Mouse (Mus musculus): ENCODE measurements around the gene Serinc5. TPM values are rescaled to one million over a fixed set of nuclear protein-coding genes. Genes with fewer than 3 reads are reported as not detected.

The Serinc5 gene
- total and polyA plus RNA-seq, 3 experiments = 10.3 to 12.4 (median 12.0) TPM

GRCm38 (mm10) chr13:92711821-92712220 lies 100.9 kb downstream of the Serinc5 start:
- intact Hi-C loops (cut with DNase I) = no loop called here
- 98% methylated on average over 1 of the region's 1 CpGs for WGBS

GRCm38 (mm10) chr13:92712619-92713018 lies 101.7 kb downstream of the Serinc5 start:
- intact Hi-C loops (cut with DNase I) = no loop called here
- H3K79me2 ChIP-seq (replicated peaks; ENCODE audit: control insufficient read depth, insufficient read depth, low read length) = no peaks in the 10 kb centered on the region
- no peaks in the 10 kb centered on the region for H3K4me1 ChIP-seq (ENCODE audit: control insufficient read depth, insufficient read depth, low read length)
- 84% methylated on average over 4 of the region's 4 CpGs for WGBS
- no peak for DNase-seq
- H3K9ac ChIP-seq (ENCODE audit: low read depth, low read length) = no peak overlapping the region
- TF ChIP-seq POLR2A (IDR thresholded peaks at IDR 0.05; ENCODE audit: insufficient read depth, low read depth, low read length) = no peak
- no peak for TF ChIP-seq EP300 (IDR thresholded peaks at IDR 0.05; ENCODE audit: insufficient read depth, low read depth, low read length)
- TF ChIP-seq CTCF (IDR thresholded peaks at IDR 0.05) = no peak
- H3K27me3 ChIP-seq (ENCODE audit: control insufficient read depth, insufficient read depth, low read length) = no peaks in the 10 kb centered on the region
- H3K27ac ChIP-seq = no peak overlapping the region
- no peaks in the 10 kb centered on the region for H3K36me3 ChIP-seq (ENCODE audit: control insufficient read depth, insufficient read depth, low read length)
- H3K4me3 ChIP-seq = no peak overlapping the region

More at GRCm38 (mm10) chr13:92711821-92712220, 100.9 kb downstream of the Serinc5 start:
- no peak overlapping the region for H3K9ac ChIP-seq (ENCODE audit: low read depth, low read length)
- no peaks in the 10 kb centered on the region for H3K79me2 ChIP-seq (replicated peaks; ENCODE audit: control insufficient read depth, insufficient read depth, low read length)
- no peaks in the 10 kb centered on the region for H3K36me3 ChIP-seq (ENCODE audit: control insufficient read depth, insufficient read depth, low read length)
- TF ChIP-seq CTCF (IDR thresholded peaks at IDR 0.05) = no peak
- no peak for TF ChIP-seq POLR2A (IDR thresholded peaks at IDR 0.05; ENCODE audit: insufficient read depth, low read depth, low read length)
- TF ChIP-seq EP300 (IDR thresholded peaks at IDR 0.05; ENCODE audit: insufficient read depth, low read depth, low read length) = no peak
- no peak overlapping the region for H3K27ac ChIP-seq
- H3K27me3 ChIP-seq (ENCODE audit: control insufficient read depth, insufficient read depth, low read length) = no peaks in the 10 kb centered on the region
- H3K4me1 ChIP-seq (ENCODE audit: control insufficient read depth, insufficient read depth, low read length) = no peaks in the 10 kb centered on the region
- no peak for DNase-seq
- H3K4me3 ChIP-seq = no peak overlapping the region

DNA sequence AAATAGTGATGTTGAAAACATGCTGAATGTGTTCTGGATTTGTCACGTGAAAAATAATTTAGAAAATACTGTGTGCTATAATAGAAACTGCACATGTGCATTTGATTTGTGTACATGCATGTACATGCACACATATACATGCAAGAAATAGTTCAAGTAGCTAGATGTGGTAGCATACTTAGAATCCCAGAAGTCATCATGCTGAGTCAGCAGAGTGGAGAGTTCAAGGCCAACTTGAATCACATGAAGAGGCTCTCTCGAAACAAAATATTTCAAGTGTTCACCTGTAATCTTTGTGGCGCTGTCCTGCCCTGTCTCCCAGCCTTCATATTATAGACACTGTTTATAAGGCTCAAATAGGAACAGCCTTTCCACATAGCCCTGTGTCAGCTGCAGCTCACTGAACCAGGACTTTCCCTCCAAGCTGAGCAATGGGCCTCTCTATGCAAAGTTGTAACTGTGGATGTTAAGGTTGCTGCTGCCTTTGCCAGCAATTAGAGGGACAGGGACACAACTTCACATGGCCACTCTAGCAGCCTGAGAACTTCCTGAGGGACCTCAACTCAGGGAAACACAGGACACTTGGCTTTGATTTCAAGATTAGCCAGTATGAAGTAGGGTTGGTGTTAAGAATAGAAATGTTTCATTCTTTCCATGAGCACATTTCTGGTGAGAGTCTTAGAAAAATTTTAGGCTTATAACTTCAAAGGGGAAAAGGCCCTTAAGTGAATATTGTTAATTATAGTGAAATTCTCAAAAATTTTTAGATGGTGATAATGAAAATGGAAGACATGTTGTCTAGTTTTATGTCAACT lies 107.2 kb downstream of the Serinc5 start:
- intact Hi-C loops (cut with DNase I) = no loop called here
- no peak for DNase-seq
- H3K27ac ChIP-seq = no peak overlapping the region
- H3K27me3 ChIP-seq (ENCODE audit: control insufficient read depth, insufficient read depth, low read length) = no peaks in the 10 kb centered on the region
- WGBS = 91% methylated on average over 3 of the region's 3 CpGs
- H3K4me3 ChIP-seq = no peak overlapping the region
- no peaks in the 10 kb centered on the region for H3K36me3 ChIP-seq (ENCODE audit: control insufficient read depth, insufficient read depth, low read length)
- no peaks in the 10 kb centered on the region for H3K79me2 ChIP-seq (replicated peaks; ENCODE audit: control insufficient read depth, insufficient read depth, low read length)
- H3K4me1 ChIP-seq (ENCODE audit: control insufficient read depth, insufficient read depth, low read length) = no peaks in the 10 kb centered on the region
- TF ChIP-seq CTCF (IDR thresholded peaks at IDR 0.05) (no peak), POLR2A (IDR thresholded peaks at IDR 0.05; ENCODE audit: insufficient read depth, low read depth, low read length) (no peak), EP300 (IDR thresholded peaks at IDR 0.05; ENCODE audit: insufficient read depth, low read depth, low read length) (no peak)
- no peak overlapping the region for H3K9ac ChIP-seq (ENCODE audit: low read depth, low read length)

- no peaks in the 10 kb centered on the region for H3K4me1 ChIP-seq (ENCODE audit: control insufficient read depth, insufficient read depth, low read length)
- H3K27ac ChIP-seq = no peak overlapping the region
- H3K79me2 ChIP-seq (replicated peaks; ENCODE audit: control insufficient read depth, insufficient read depth, low read length) = no peaks in the 10 kb centered on the region
- WGBS = 78% methylated on average over 4 of the region's 4 CpGs
- no peak for DNase-seq
- no peaks in the 10 kb centered on the region for H3K27me3 ChIP-seq (ENCODE audit: control insufficient read depth, insufficient read depth, low read length)
- H3K36me3 ChIP-seq (ENCODE audit: control insufficient read depth, insufficient read depth, low read length) = no peaks in the 10 kb centered on the region
- intact Hi-C loops (cut with DNase I) = no loop called here
- no peak overlapping the region for H3K4me3 ChIP-seq
- H3K9ac ChIP-seq (ENCODE audit: low read depth, low read length) = no peak overlapping the region
- TF ChIP-seq POLR2A (IDR thresholded peaks at IDR 0.05; ENCODE audit: insufficient read depth, low read depth, low read length) (no peak), EP300 (IDR thresholded peaks at IDR 0.05; ENCODE audit: insufficient read depth, low read depth, low read length) (no peak), CTCF (IDR thresholded peaks at IDR 0.05) (no peak)
These were observed 110.1 kb downstream of the Serinc5 start for GRCm38 (mm10) chr13:92721006-92721405.

GRCm38 (mm10) chr13:92722389-92722788 lies 111.5 kb downstream of the Serinc5 start:
- no peaks in the 10 kb centered on the region for H3K79me2 ChIP-seq (replicated peaks; ENCODE audit: control insufficient read depth, insufficient read depth, low read length)
- H3K36me3 ChIP-seq (ENCODE audit: control insufficient read depth, insufficient read depth, low read length) = no peaks in the 10 kb centered on the region
- DNase-seq = no peak
- 52% methylated on average over 5 of the region's 5 CpGs for WGBS
- no peaks in the 10 kb centered on the region for H3K27me3 ChIP-seq (ENCODE audit: control insufficient read depth, insufficient read depth, low read length)
- intact Hi-C loops (cut with DNase I) = no loop called here
- no peaks in the 10 kb centered on the region for H3K4me1 ChIP-seq (ENCODE audit: control insufficient read depth, insufficient read depth, low read length)
- TF ChIP-seq EP300 (IDR thresholded peaks at IDR 0.05; ENCODE audit: insufficient read depth, low read depth, low read length) (no peak), POLR2A (IDR thresholded peaks at IDR 0.05; ENCODE audit: insufficient read depth, low read depth, low read length) (no peak), CTCF (IDR thresholded peaks at IDR 0.05) (no peak)
- no peak overlapping the region for H3K9ac ChIP-seq (ENCODE audit: low read depth, low read length)
- H3K27ac ChIP-seq = no peak overlapping the region
- H3K4me3 ChIP-seq = no peak overlapping the region

DNA sequence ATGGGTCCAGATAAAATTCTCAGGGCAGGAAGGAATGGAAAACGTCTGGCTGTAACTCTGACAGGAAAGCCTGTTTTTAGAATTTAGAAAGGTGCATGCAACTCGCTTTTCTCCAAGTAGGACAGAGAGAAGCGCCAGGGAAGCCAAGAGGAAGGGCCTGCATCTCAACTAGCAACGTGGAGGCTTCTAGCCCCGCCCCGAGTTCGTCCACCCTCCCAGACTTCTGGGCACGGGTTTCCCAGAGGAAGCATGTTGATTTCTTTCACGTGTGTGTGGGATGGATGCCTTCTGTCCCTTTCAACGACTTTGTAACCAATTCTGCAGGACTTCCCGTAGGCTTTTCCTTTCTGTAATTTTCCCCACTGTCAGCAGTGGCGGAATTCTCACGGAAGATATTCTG lies 118.9 kb downstream of the Serinc5 start:
- Histone ChIP-seq H3K36me3 (ENCODE audit: control insufficient read depth, insufficient read depth, low read length) (no peaks in the 10 kb centered on the region), H3K4me3 (no peak overlapping the region), H3K27ac (no peak overlapping the region), H3K79me2 (replicated peaks; ENCODE audit: control insufficient read depth, insufficient read depth, low read length) (no peaks in the 10 kb centered on the region), H3K9ac (ENCODE audit: low read depth, low read length) (no peak overlapping the region), H3K4me1 (ENCODE audit: control insufficient read depth, insufficient read depth, low read length) (no peaks in the 10 kb centered on the region), H3K27me3 (ENCODE audit: control insufficient read depth, insufficient read depth, low read length) (no peaks in the 10 kb centered on the region)
- intact Hi-C loops (cut with DNase I) = no loop called here
- no peak for TF ChIP-seq POLR2A (IDR thresholded peaks at IDR 0.05; ENCODE audit: insufficient read depth, low read depth, low read length)
- DNase-seq = peak; percentile 42 to 45
- WGBS = 26% methylated on average over 13 of the region's 13 CpGs

All from heart, adult 2 months (tissue).